Mouse (Mus musculus): ENCODE measurements at regions not wholly inside any gene's neighbourhood (a gene's known extent, or its start where the extent isn't known, plus 50 kb on each side); places are given as distances from the start of the nearest gene placed in this dataset.

DNA sequence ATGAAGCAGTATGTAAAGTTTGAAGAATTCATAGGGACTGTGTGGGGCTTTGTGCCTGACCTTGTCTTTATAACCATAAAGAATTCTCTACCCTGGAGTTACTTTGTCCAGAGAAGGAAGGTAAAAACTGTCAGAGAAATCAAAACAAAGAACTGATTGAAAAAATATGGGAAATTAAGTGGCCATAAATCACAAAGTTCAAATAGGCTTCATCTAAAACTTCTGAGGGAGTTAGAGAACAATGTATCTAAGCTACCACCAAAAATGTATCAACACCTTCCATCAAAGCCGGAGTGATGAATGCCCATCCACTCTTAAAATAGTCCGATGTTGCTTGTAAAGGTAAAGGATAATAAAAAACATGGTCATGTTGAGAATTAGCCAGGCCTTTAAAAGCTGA, 89.1 kb upstream of the Sema3a start:
- intact Hi-C loops (cut with DNase I) = no loop called here
- TF ChIP-seq CTCF (IDR thresholded peaks at IDR 0.05) = no peak
- DNase-seq (ENCODE audit: extremely low spot score in 1 of 2, low spot score in 2 of 2) = no peak
- Histone ChIP-seq H3K27ac (no peak overlapping the region), H3K4me3 (no peak overlapping the region)

DNA sequence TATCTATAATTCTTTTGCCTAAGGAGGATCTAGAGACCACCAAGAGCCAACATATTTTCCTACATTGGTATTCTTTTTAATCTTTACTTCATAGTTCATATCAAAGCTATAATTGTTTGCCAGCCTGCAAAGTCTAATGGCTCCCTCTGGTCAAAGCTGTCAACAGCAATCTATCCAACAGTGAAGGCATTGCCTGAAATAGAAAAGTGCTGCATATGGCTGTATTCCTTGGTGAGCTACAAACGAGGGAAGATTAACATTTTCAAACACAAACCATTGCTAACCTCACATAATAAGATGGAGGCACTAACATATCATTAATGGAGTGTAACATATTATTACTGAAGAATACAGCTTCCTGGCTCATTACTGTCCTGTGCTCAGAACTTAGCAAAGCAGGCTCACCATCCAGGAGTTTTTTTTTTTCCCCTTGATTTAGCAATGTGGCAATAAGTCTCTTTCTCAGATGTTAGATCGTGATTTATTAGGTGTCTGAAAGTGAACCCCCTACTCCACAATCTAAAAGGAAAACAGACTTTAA, 66.3 kb upstream of the Sema3a start:
- Histone ChIP-seq H3K4me3 (no peak overlapping the region), H3K27ac (no peak overlapping the region)
- intact Hi-C loops (cut with DNase I) = no loop called here
- no peak for TF ChIP-seq CTCF (IDR thresholded peaks at IDR 0.05)
- no peak for DNase-seq (ENCODE audit: extremely low spot score in 1 of 2, low spot score in 2 of 2)

DNA sequence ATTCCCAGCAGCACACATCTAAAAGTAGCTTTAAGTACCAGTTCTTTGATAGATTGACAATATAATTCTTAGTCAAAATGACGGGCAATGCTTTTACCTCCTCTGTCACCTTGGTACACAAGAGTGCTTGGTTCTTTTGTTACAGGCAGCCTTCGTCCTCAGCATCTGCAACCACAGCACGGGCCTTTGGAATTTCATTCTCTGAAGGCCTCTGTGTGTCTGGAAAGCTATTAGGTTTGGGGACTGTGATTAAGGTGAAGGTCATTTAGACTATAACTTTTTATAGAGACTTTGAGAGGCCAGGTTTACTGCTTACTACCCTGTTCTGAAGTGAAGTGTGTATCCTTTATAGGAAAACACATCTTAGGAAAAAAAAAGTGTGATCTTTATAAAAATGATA, 58.3 kb upstream of the Sema3a start:
- no peak for TF ChIP-seq CTCF (IDR thresholded peaks at IDR 0.05)
- DNase-seq (ENCODE audit: extremely low spot score in 1 of 2, low spot score in 2 of 2) = no peak
- Histone ChIP-seq H3K4me3 (no peak overlapping the region), H3K27ac (no peak overlapping the region)
- intact Hi-C loops (cut with DNase I) = no loop called here

Small RNAs in the stretch of these regions (microRNA-seq; reads per million reads assigned to microRNA genes)
- 0 reads per million in 2 experiments for gene Gm23243
